Mouse (Mus musculus): Measurements from ENCODE around the gene Gm44965. TPM values are rescaled to one million over a fixed set of nuclear protein-coding genes. Genes with fewer than 3 reads are reported as not detected.

Gene Gm44965
- polyA plus RNA-seq, 1 experiment from 2014 or later: not detected

GRCm38 (mm10) chr6:48596545-48597232, 2.9 kb downstream of the Gm44965 start:
- WGBS: 96% methylated on average over 45 of the region's 45 CpGs
- Histone ChIP-seq H3K4me2 (replicated peaks; ENCODE audit: low read depth) (no peak overlapping the region), H3K27me3 (replicated peaks; ENCODE audit: control insufficient read depth, insufficient read depth, low read length) (no peaks in the 10 kb centered on the region), H3K4me3 (ENCODE audit: low read depth, low read length) (no peak overlapping the region), H3K9ac (ENCODE audit: low read depth, low read length) (no peak overlapping the region), H3K9me3 (ENCODE audit: control insufficient read depth) (no peaks in the 10 kb centered on the region), H3K27ac (ENCODE audit: low read depth, low read length) (peak overlapping the region; percentile 28; the same call in 1 of the 2 replicates), H3K4me1 (replicated peaks; ENCODE audit: control insufficient read depth, insufficient read depth, low read length) (0 out of 2 replicates have a peak, but pooled peaks cover 3% of the 10 kb centered on the region), H3K36me3 (ENCODE audit: control insufficient read depth, insufficient read depth) (peaks cover 38% of the 10 kb centered on the region)
- ATAC-seq: no peak
- TF ChIP-seq CTCF (IDR thresholded peaks at IDR 0.05; ENCODE audit: low read depth): no peak

- 96% methylated on average over 27 of the region's 27 CpGs for WGBS
- H3K4me1 ChIP-seq (replicated peaks; ENCODE audit: control insufficient read depth, insufficient read depth, low read length): 0 out of 2 replicates have a peak, but pooled peaks cover 3% of the 10 kb centered on the region
- no peak overlapping the region for H3K4me2 ChIP-seq (replicated peaks; ENCODE audit: low read depth)
- H3K9ac ChIP-seq (ENCODE audit: low read depth, low read length): no peak overlapping the region
- no peak overlapping the region; the same call in 1 of the 2 replicates for H3K27ac ChIP-seq (ENCODE audit: low read depth, low read length)
- peaks cover 38% of the 10 kb centered on the region for H3K36me3 ChIP-seq (ENCODE audit: control insufficient read depth, insufficient read depth)
- no peak for TF ChIP-seq CTCF (IDR thresholded peaks at IDR 0.05; ENCODE audit: low read depth)
- no peak for ATAC-seq
- no peaks in the 10 kb centered on the region for H3K27me3 ChIP-seq (replicated peaks; ENCODE audit: control insufficient read depth, insufficient read depth, low read length)
- H3K4me3 ChIP-seq (ENCODE audit: low read depth, low read length): no peak overlapping the region
- H3K9me3 ChIP-seq (ENCODE audit: control insufficient read depth): no peaks in the 10 kb centered on the region
These were observed 3.5 kb downstream of the Gm44965 start for GRCm38 (mm10) chr6:48597233-48597625.

GRCm38 (mm10) chr6:48600594-48600993, 6.9 kb downstream of the Gm44965 start:
- 93% methylated on average over 1 of the region's 1 CpGs for WGBS
- Histone ChIP-seq H3K9ac (ENCODE audit: low read depth, low read length) (no peak overlapping the region), H3K4me1 (replicated peaks; ENCODE audit: control insufficient read depth, insufficient read depth, low read length) (0 out of 2 replicates have a peak, but pooled peaks cover 3% of the 10 kb centered on the region), H3K9me3 (ENCODE audit: control insufficient read depth) (no peaks in the 10 kb centered on the region), H3K36me3 (ENCODE audit: control insufficient read depth, insufficient read depth) (peaks cover 37% of the 10 kb centered on the region), H3K4me3 (ENCODE audit: low read depth, low read length) (no peak overlapping the region), H3K27me3 (replicated peaks; ENCODE audit: control insufficient read depth, insufficient read depth, low read length) (no peaks in the 10 kb centered on the region), H3K4me2 (replicated peaks; ENCODE audit: low read depth) (no peak overlapping the region), H3K27ac (ENCODE audit: low read depth, low read length) (no peak overlapping the region)
- no peak for TF ChIP-seq CTCF (IDR thresholded peaks at IDR 0.05; ENCODE audit: low read depth)
- no peak for ATAC-seq

GRCm38 (mm10) chr6:48601271-48602079, 7.7 kb downstream of the Gm44965 start, which contains the start of gene Zfp775:
TSS of gene Zfp775 (plus strand) at chr6:48602063.
- 4% methylated on average over 42 of the region's 42 CpGs for WGBS
- peak within 1 kb of the TSS; percentile 59 for H3K9ac ChIP-seq (ENCODE audit: low read depth, low read length)

GRCm38 (mm10) chr6:48602080-48602741, 8.5 kb downstream of the Gm44965 start:
- WGBS: under 1% methylated on average over 28 of the region's 28 CpGs
- no peaks in the 10 kb centered on the region for H3K9me3 ChIP-seq (ENCODE audit: control insufficient read depth)
- H3K9ac ChIP-seq (ENCODE audit: low read depth, low read length): peak overlapping the region; percentile 59
- TF ChIP-seq CTCF (IDR thresholded peaks at IDR 0.05; ENCODE audit: low read depth): no peak
- 0 out of 2 replicates have a peak, but pooled peaks cover 3% of the 10 kb centered on the region for H3K4me1 ChIP-seq (replicated peaks; ENCODE audit: control insufficient read depth, insufficient read depth, low read length)
- H3K27me3 ChIP-seq (replicated peaks; ENCODE audit: control insufficient read depth, insufficient read depth, low read length): no peaks in the 10 kb centered on the region
- ATAC-seq: peak; percentile 74
- H3K4me2 ChIP-seq (replicated peaks; ENCODE audit: low read depth): peak overlapping the region; percentile 92
- peaks cover 21% of the 10 kb centered on the region for H3K36me3 ChIP-seq (ENCODE audit: control insufficient read depth, insufficient read depth)
- H3K27ac ChIP-seq (ENCODE audit: low read depth, low read length): peak overlapping the region; percentile 41; the same call in 1 of the 2 replicates
- H3K4me3 ChIP-seq (ENCODE audit: low read depth, low read length): peak overlapping the region; percentile 70

More at GRCm38 (mm10) chr6:48601271-48602079, 7.7 kb downstream of the Gm44965 start, which contains the start of gene Zfp775:
- Histone ChIP-seq H3K27ac (ENCODE audit: low read depth, low read length) (peak within 1 kb of the TSS; percentile 41; the same call in 1 of the 2 replicates), H3K4me2 (replicated peaks; ENCODE audit: low read depth) (peak within 1 kb of the TSS; percentile 92), H3K36me3 (ENCODE audit: control insufficient read depth, insufficient read depth) (peaks cover 29% of the 10 kb centered on the region), H3K9me3 (ENCODE audit: control insufficient read depth) (no peaks in the 10 kb centered on the region), H3K4me3 (ENCODE audit: low read depth, low read length) (peak within 1 kb of the TSS; percentile 70), H3K4me1 (replicated peaks; ENCODE audit: control insufficient read depth, insufficient read depth, low read length) (0 out of 2 replicates have a peak, but pooled peaks cover 3% of the 10 kb centered on the region), H3K27me3 (replicated peaks; ENCODE audit: control insufficient read depth, insufficient read depth, low read length) (no peaks in the 10 kb centered on the region)
- peak; percentile 98 for ATAC-seq
- TF ChIP-seq CTCF (IDR thresholded peaks at IDR 0.05; ENCODE audit: low read depth): no peak

All from intestine, postnatal 0 days (tissue).